Mouse (Mus musculus) kidney, postnatal 0 days (tissue): Measurements from ENCODE around the gene Kcnd2. TPM values are rescaled to one million over a fixed set of nuclear protein-coding genes. Genes with fewer than 3 reads are reported as not detected.
"Not testable (repeated sequence)": the region's sequence is repeated elsewhere in the genome, so short reads cannot be mapped to it uniquely, and the experiment has no call there.

Source experiments
- ATAC-seq: fragments of 200-750 bp; cut with Nextera tagmentation; replicated peaks from 2 replicates; pipeline ENCODE4 v1.8.0; 2017; ENCODE audit warnings: low read depth, moderate number of reproducible peaks, moderate TSS enrichment, moderate library complexity; ENCODE audit not compliant: low FRiP score
- DNase-seq: peaks from one replicate; pipeline ENCODE4 v3.0.0-alpha.2; 2016; ENCODE audit warnings: low spot score
- H3K27ac ChIP-seq: fragments of 300-500 bp; sonication (generic); 2 replicates; pipeline ENCODE4 v1.5.1; 2014; ENCODE audit warnings: mild to moderate bottlenecking
- H3K27me3 ChIP-seq: fragments of 300-500 bp; sonication (generic); 2 replicates; pipeline ENCODE4 v1.6.1; 2014; ENCODE audit warnings: low read length, mixed read lengths; ENCODE audit not compliant: insufficient read depth
- H3K36me3 ChIP-seq: fragments of 300-500 bp; sonication (generic); 2 replicates; pipeline ENCODE4 v1.6.1; 2014; ENCODE audit warnings: low read length, mixed read lengths; ENCODE audit not compliant: insufficient read depth
- H3K4me1 ChIP-seq: fragments of 300-500 bp; sonication (generic); replicated peaks from 2 replicates; pipeline ENCODE4 v1.6.1; 2014; ENCODE audit warnings: antibody characterized with exemption, low read length, mixed read lengths; ENCODE audit not compliant: insufficient read depth
- H3K4me2 ChIP-seq: fragments of 300-500 bp; sonication (generic); 2 replicates; pipeline ENCODE4 v1.6.1; 2014; ENCODE audit warnings: mild to moderate bottlenecking, low read length, moderate library complexity, mixed read lengths
- H3K4me3 ChIP-seq: fragments of 300-500 bp; sonication (generic); replicated peaks from 2 replicates; pipeline ENCODE4 v1.5.1; 2014; ENCODE audit warnings: low read depth, low read length
- H3K9ac ChIP-seq: fragments of 300-500 bp; sonication (generic); 2 replicates; pipeline ENCODE4 v1.6.1; 2014; ENCODE audit warnings: low read depth, low read length
- H3K9me3 ChIP-seq: fragments of 300-500 bp; sonication (generic); replicated peaks from 2 replicates; pipeline ENCODE4 v1.6.1; 2016; ENCODE audit warnings: low read length, inconsistent platforms, mixed read lengths
- CTCF ChIP-seq: IDR thresholded peaks from 2 replicates; pipeline ENCODE4 v1.5.1; 2016; ENCODE audit warnings: antibody characterized with exemption, low read depth, mild to moderate bottlenecking, moderate library complexity
- WGBS: fragments of 180-500 bp; shearing (Covaris S2); extraction: QIAGEN DNeasy Blood & Tissue Kit; methylation state at CpG from one replicate; pipeline ENCODE4 v1.1.7; 2014; 5-methylcytosine and 5-hydroxymethylcytosine counted together
- polyA plus RNA-seq: library from polyadenylated mRNA; unstranded; fragments of >200 nt; fragmentation: Nextera tagmentation; extraction: Ambion mirVana; gene quantifications from 2 replicates; pipeline ENCODE4 v1.2.1, GENCODE M21; 2015

The Kcnd2 gene
- polyA plus RNA-seq, 1 experiment from 2014 or later: 1.9 TPM

DNA sequence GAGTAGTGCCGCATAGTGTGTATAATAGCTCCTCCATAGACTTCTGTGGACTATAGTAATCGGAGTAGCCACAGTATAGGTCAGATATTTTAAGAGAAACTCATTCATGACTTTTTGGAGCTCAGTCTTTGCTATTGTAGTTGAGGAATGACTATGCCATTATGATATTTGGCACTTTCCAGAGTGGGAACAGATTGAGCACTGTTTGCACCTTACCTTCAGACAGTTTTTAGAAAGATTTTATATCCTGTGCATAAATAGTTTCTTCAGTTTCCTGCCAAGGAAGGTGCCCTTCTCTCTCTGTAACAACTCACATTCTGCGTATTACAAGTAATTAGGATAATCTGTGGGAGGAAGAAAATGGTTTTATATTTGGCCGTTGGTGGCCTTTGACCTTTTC is 89.6 kb downstream of the Kcnd2 start:
- no peak overlapping the region for H3K9ac ChIP-seq
- 90% methylated on average over 4 of the region's 4 CpGs for WGBS
- H3K4me3 ChIP-seq: no peak overlapping the region
- H3K36me3 ChIP-seq: no peaks in the 10 kb centered on the region
- ATAC-seq (no peak), DNase-seq (no peak)
- no peak for TF ChIP-seq CTCF
- no peak overlapping the region for H3K4me2 ChIP-seq
- no peaks in the 10 kb centered on the region for H3K4me1 ChIP-seq
- no peak overlapping the region for H3K27ac ChIP-seq
- no peaks in the 10 kb centered on the region for H3K9me3 ChIP-seq
- no peaks in the 10 kb centered on the region for H3K27me3 ChIP-seq

DNA sequence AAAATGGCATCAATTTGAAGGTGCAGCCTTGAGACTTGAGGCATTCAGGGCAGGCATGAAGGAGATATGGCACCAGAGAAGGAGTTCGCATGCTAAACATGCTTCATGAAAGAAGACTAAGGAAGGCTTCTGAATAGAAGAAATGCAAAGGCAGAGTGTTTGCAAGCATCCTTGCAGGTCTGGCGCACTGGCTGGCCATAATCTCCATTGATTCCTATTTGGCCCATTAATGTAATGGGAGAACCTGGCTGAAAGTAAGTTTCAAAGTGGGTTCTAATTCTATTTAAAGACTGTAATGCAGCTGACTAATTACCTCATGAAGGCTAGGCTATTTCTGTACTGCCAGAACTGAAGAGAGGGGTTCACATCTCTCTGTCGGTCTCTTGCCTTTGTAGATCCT is 94.9 kb downstream of the Kcnd2 start:
- no peak overlapping the region for H3K27ac ChIP-seq
- ATAC-seq (no peak), DNase-seq (no peak)
- H3K9me3 ChIP-seq: no peaks in the 10 kb centered on the region
- no peak overlapping the region for H3K4me3 ChIP-seq
- no peak overlapping the region for H3K9ac ChIP-seq
- H3K4me2 ChIP-seq: no peak overlapping the region
- no peaks in the 10 kb centered on the region for H3K27me3 ChIP-seq
- no peak for TF ChIP-seq CTCF
- no peaks in the 10 kb centered on the region for H3K36me3 ChIP-seq
- H3K4me1 ChIP-seq: no peaks in the 10 kb centered on the region
- WGBS: 94% methylated on average over 3 of the region's 3 CpGs

DNA sequence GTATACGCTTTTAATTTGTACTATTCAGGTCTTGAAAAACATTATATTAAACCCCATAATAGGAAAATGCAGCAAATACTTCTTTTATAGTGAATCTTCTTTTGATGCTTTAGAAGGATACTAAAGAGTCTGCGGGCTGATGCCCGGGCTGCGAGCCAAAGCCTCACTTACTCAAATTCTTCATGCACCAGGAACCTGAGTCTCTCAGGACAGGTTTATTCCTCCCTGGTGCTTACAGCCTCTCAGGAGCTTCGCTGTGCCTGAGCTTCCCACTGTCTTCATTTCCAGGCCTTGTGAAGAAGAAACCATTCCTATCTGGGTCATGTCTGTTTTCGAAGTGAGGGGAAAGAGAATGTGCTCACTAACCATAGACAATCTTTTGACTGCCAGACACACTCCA is 106.1 kb downstream of the Kcnd2 start:
- H3K9ac ChIP-seq: no peak overlapping the region
- DNase-seq (no peak), ATAC-seq (no peak)
- H3K36me3 ChIP-seq: no peaks in the 10 kb centered on the region
- WGBS: 84% methylated on average over 6 of the region's 6 CpGs
- H3K27me3 ChIP-seq: no peaks in the 10 kb centered on the region
- no peaks in the 10 kb centered on the region for H3K4me1 ChIP-seq
- no peak overlapping the region for H3K27ac ChIP-seq
- TF ChIP-seq CTCF: no peak
- H3K4me2 ChIP-seq: no peak overlapping the region
- H3K4me3 ChIP-seq: no peak overlapping the region
- no peaks in the 10 kb centered on the region for H3K9me3 ChIP-seq

DNA sequence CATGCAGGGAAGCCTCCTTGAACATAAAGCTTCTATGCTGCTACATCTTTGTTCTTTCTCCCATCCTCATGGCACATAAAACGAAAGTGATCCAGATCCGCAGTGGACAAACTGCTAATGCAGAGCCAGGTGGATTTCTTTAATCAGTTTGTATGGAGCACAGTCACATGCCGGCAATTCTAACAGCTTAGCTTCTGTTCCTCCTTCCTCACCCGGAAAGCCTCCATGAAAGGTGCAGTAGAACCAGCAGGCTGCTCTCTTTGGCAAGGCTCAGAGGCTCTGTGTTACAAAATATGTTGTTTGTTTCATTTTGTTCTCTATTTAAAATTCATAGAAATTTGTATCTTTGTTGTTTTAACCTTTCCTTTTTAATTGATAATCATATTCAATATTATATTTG is 106.9 kb downstream of the Kcnd2 start:
- no peak for ATAC-seq
- WGBS: 87% methylated on average over 4 of the region's 4 CpGs
- Histone ChIP-seq H3K9ac (no peak overlapping the region), H3K27me3 (no peaks in the 10 kb centered on the region), H3K4me3 (no peak overlapping the region), H3K4me1 (no peaks in the 10 kb centered on the region), H3K36me3 (no peaks in the 10 kb centered on the region), H3K27ac (no peak overlapping the region), H3K4me2 (no peak overlapping the region), H3K9me3 (no peaks in the 10 kb centered on the region)
- no peak for DNase-seq
- no peak for TF ChIP-seq CTCF

DNA sequence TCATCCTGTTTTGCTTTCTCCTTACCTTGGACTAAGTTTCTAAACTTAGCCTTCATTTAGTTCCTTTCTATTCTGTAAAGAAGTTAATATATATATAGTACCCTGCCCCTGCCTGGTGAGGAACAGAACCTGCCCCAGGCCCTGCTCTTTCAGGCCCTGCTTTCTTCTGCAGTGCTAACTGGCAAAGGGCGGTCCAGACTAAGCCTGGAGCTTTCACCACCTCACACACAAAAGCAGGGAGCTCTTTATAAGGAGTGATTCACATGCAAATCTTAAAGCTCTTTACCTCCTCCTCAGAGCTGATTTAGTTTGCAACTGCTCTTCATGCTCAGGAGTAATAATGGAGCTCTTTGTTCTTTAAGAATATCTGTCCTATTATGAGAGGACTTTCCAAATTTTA is 109.9 kb downstream of the Kcnd2 start:
- Histone ChIP-seq H3K36me3 (no peaks in the 10 kb centered on the region), H3K4me3 (no peak overlapping the region), H3K9ac (no peak overlapping the region), H3K27me3 (no peaks in the 10 kb centered on the region), H3K27ac (no peak overlapping the region), H3K9me3 (no peaks in the 10 kb centered on the region), H3K4me1 (no peaks in the 10 kb centered on the region), H3K4me2 (no peak overlapping the region)
- TF ChIP-seq CTCF: no peak
- ATAC-seq: no peak
- WGBS: 50% methylated on average over 1 of the region's 1 CpGs
- DNase-seq: no peak

DNA sequence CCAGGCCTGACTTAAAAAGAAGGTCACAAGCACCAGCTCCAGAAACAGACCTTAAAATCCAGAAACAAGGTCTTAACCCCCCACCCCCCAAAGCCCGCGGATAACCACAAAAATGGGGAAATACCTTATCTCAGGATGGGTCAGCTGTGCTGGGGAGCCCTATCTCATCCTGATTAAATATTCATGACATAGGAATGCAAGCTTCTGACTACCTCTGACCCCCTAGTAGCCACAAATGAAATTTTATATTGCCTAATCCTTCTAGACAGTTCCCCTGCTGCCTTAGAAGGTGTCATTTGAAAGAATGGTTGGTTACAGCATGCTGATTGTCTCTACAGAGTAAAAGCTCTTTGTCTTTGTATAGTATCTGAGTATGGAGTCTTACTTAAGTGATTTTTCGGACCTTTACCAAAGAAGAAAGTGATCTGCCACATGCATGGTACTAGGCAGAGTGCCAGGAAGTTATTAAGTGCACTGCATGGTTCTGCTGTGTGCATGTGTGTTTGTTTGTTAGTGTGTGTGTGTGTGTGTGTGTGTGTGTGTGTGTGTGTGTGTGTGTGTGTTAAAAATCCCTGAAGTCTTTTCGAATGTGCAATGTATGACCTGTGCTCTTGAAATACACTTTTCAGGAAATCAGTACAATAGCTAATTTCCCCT is 111.9 kb downstream of the Kcnd2 start:
- Histone ChIP-seq H3K36me3 (no peaks in the 10 kb centered on the region), H3K4me2 (no peak overlapping the region), H3K9ac (no peak overlapping the region), H3K9me3 (no peaks in the 10 kb centered on the region), H3K4me1 (no peaks in the 10 kb centered on the region), H3K27ac (no peak overlapping the region), H3K27me3 (no peaks in the 10 kb centered on the region), H3K4me3 (no peak overlapping the region)
- ATAC-seq (no peak), DNase-seq (peak; percentile 8)
- 56% methylated on average over 4 of the region's 4 CpGs for WGBS
- no peak for TF ChIP-seq CTCF

DNA sequence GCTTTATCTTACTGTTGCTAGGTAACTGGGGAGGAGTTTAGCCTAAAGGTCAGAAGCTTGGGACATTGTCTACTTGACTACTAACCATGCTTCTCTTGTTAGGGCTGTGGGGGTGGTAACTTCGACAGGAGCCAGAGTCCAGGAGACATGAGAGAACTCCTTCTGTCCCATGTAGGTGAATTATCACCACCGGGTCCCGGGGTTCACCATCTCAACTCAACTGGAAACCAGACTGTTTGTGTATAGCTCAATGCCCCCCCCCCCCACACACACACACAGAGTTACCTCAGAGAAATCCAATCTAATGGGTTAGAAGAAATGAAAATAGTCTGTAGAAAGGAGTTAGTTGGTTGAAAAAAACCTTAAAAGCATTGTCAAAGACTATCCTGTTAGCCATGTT is 170.0 kb downstream of the Kcnd2 start:
- DNase-seq: not testable (repeated sequence)

More for the DNA sequence above, 170.0 kb downstream of the Kcnd2 start:
- not testable (repeated sequence) for H3K9me3 ChIP-seq, H3K36me3 ChIP-seq, H3K4me3 ChIP-seq, H3K4me1 ChIP-seq, H3K4me2 ChIP-seq, H3K27me3 ChIP-seq, H3K27ac ChIP-seq, ATAC-seq, H3K9ac ChIP-seq
- 40% methylated on average over 3 of the region's 3 CpGs for WGBS
